Mouse (Mus musculus) intestine, postnatal 0 days (tissue): ENCODE measurements at regions not wholly inside any gene's neighbourhood (a gene's known extent, or its start where the extent isn't known, plus 50 kb on each side); places are given as distances from the start of the nearest gene placed in this dataset.

Source experiments
- ATAC-seq: fragments of 200-750 bp; cut with Nextera tagmentation; 2 replicates; pipeline ENCODE4 v1.8.0; 2017; ENCODE audit warnings: mild to moderate bottlenecking, moderate TSS enrichment, moderate library complexity
- H3K27ac ChIP-seq: fragments of 300-500 bp; sonication (generic); 2 replicates; pipeline ENCODE4 v1.5.1; 2014; ENCODE audit warnings: mild to moderate bottlenecking, low read depth, low read length, moderate library complexity
- H3K27me3 ChIP-seq: fragments of 300-500 bp; sonication (generic); replicated peaks from 2 replicates; pipeline ENCODE4 v1.6.1; 2014; ENCODE audit warnings: low read length, mixed read lengths; ENCODE audit not compliant: control insufficient read depth, insufficient read depth
- H3K36me3 ChIP-seq: fragments of 300-500 bp; sonication (generic); 2 replicates; pipeline ENCODE4 v1.6.1; 2014; ENCODE audit warnings: mild to moderate bottlenecking, moderate library complexity; ENCODE audit not compliant: control insufficient read depth, insufficient read depth
- H3K4me1 ChIP-seq: fragments of 300-500 bp; sonication (generic); replicated peaks from 2 replicates; pipeline ENCODE4 v1.6.1; 2014; ENCODE audit warnings: antibody characterized with exemption, low read length, mixed read lengths; ENCODE audit not compliant: control insufficient read depth, insufficient read depth
- H3K4me2 ChIP-seq: fragments of 300-500 bp; sonication (generic); replicated peaks from 2 replicates; pipeline ENCODE4 v1.6.1; 2014; ENCODE audit warnings: low read depth, mild to moderate bottlenecking, moderate library complexity
- H3K4me3 ChIP-seq: fragments of 300-500 bp; sonication (generic); 2 replicates; pipeline ENCODE4 v1.5.1; 2014; ENCODE audit warnings: low read depth, low read length
- H3K9ac ChIP-seq: fragments of 300-500 bp; sonication (generic); 2 replicates; pipeline ENCODE4 v1.6.1; 2014; ENCODE audit warnings: mild to moderate bottlenecking, low read depth, low read length
- H3K9me3 ChIP-seq: fragments of 300-500 bp; sonication (generic); 2 replicates; pipeline ENCODE4 v1.6.1; 2016; ENCODE audit warnings: mixed run types; ENCODE audit not compliant: control insufficient read depth
- CTCF ChIP-seq: sonication (generic); IDR thresholded peaks from 2 replicates; pipeline ENCODE4 v1.5.1; 2016; ENCODE audit warnings: low read depth, mild to moderate bottlenecking, control low read depth, antibody characterized with exemption, moderate library complexity
- WGBS: fragments of 180-500 bp; shearing (Covaris S2); extraction: QIAGEN DNeasy Blood & Tissue Kit; methylation state at CpG from one replicate; pipeline ENCODE4 v1.1.7; 2014; 5-methylcytosine and 5-hydroxymethylcytosine counted together

GRCm38 (mm10) chr3:39609937-39610336, 723.2 kb downstream of the Fat4 start:
- 81% methylated on average over 3 of the region's 3 CpGs for WGBS
- Histone ChIP-seq H3K4me2 (no peak overlapping the region), H3K4me3 (no peak overlapping the region), H3K27ac (no peak overlapping the region), H3K9ac (no peak overlapping the region), H3K27me3 (no peaks in the 10 kb centered on the region), H3K36me3 (no peaks in the 10 kb centered on the region), H3K9me3 (no peaks in the 10 kb centered on the region), H3K4me1 (no peaks in the 10 kb centered on the region)
- TF ChIP-seq CTCF: no peak
- ATAC-seq: no peak

- Histone ChIP-seq H3K27me3 (no peaks in the 10 kb centered on the region), H3K4me1 (no peaks in the 10 kb centered on the region), H3K4me2 (no peak overlapping the region), H3K4me3 (no peak overlapping the region), H3K36me3 (no peaks in the 10 kb centered on the region), H3K9me3 (no peaks in the 10 kb centered on the region), H3K9ac (no peak overlapping the region), H3K27ac (no peak overlapping the region)
- no peak for ATAC-seq
- WGBS: 43% methylated on average over 7 of the region's 7 CpGs
- no peak for TF ChIP-seq CTCF
These were observed 725.7 kb downstream of the Fat4 start for GRCm38 (mm10) chr3:39612408-39612807.

GRCm38 (mm10) chr3:39637924-39638323, 751.2 kb downstream of the Fat4 start:
- no peaks in the 10 kb centered on the region for H3K9me3 ChIP-seq
- WGBS: 53% methylated on average over 5 of the region's 5 CpGs
- no peak overlapping the region for H3K4me3 ChIP-seq
- no peak overlapping the region for H3K27ac ChIP-seq
- no peak overlapping the region for H3K9ac ChIP-seq
- H3K4me1 ChIP-seq: no peaks in the 10 kb centered on the region
- no peaks in the 10 kb centered on the region for H3K36me3 ChIP-seq
- TF ChIP-seq CTCF: no peak
- no peaks in the 10 kb centered on the region for H3K27me3 ChIP-seq
- H3K4me2 ChIP-seq: no peak overlapping the region
- no peak for ATAC-seq

GRCm38 (mm10) chr3:39643194-39643593, 756.5 kb downstream of the Fat4 start:
- ATAC-seq: no peak
- no peaks in the 10 kb centered on the region for H3K36me3 ChIP-seq
- no peak overlapping the region for H3K4me3 ChIP-seq
- H3K27ac ChIP-seq: no peak overlapping the region
- no peak for TF ChIP-seq CTCF
- H3K4me1 ChIP-seq: no peaks in the 10 kb centered on the region
- no peaks in the 10 kb centered on the region for H3K9me3 ChIP-seq
- no peaks in the 10 kb centered on the region for H3K27me3 ChIP-seq
- H3K9ac ChIP-seq: no peak overlapping the region
- WGBS: 81% methylated on average over 3 of the region's 3 CpGs
- H3K4me2 ChIP-seq: no peak overlapping the region

GRCm38 (mm10) chr3:39666817-39667216, 780.1 kb downstream of the Fat4 start:
- no peak overlapping the region for H3K9ac ChIP-seq
- H3K36me3 ChIP-seq: no peaks in the 10 kb centered on the region
- H3K4me2 ChIP-seq: no peak overlapping the region
- no peak overlapping the region for H3K4me3 ChIP-seq
- H3K9me3 ChIP-seq: no peaks in the 10 kb centered on the region
- no peak for TF ChIP-seq CTCF
- 65% methylated on average over 3 of the region's 3 CpGs for WGBS
- H3K27me3 ChIP-seq: no peaks in the 10 kb centered on the region
- no peak for ATAC-seq
- H3K27ac ChIP-seq: no peak overlapping the region
- no peaks in the 10 kb centered on the region for H3K4me1 ChIP-seq

GRCm38 (mm10) chr3:39669145-39669544, 782.4 kb downstream of the Fat4 start:
- Histone ChIP-seq H3K4me3 (no peak overlapping the region), H3K27me3 (no peaks in the 10 kb centered on the region), H3K9me3 (no peaks in the 10 kb centered on the region), H3K9ac (no peak overlapping the region), H3K36me3 (no peaks in the 10 kb centered on the region), H3K4me1 (no peaks in the 10 kb centered on the region), H3K4me2 (no peak overlapping the region), H3K27ac (no peak overlapping the region)
- no peak for ATAC-seq
- TF ChIP-seq CTCF: no peak
- 77% methylated on average over 1 of the region's 1 CpGs for WGBS

GRCm38 (mm10) chr3:39673997-39674396, 787.3 kb downstream of the Fat4 start:
- no peak for TF ChIP-seq CTCF
- WGBS: 89% methylated on average over 7 of the region's 7 CpGs
- no peaks in the 10 kb centered on the region for H3K27me3 ChIP-seq

More at GRCm38 (mm10) chr3:39673997-39674396, 787.3 kb downstream of the Fat4 start:
- H3K9me3 ChIP-seq: no peaks in the 10 kb centered on the region
- no peak overlapping the region for H3K4me3 ChIP-seq
- H3K4me2 ChIP-seq: no peak overlapping the region
- no peak for ATAC-seq
- no peaks in the 10 kb centered on the region for H3K4me1 ChIP-seq
- H3K27ac ChIP-seq: no peak overlapping the region
- H3K9ac ChIP-seq: no peak overlapping the region
- no peaks in the 10 kb centered on the region for H3K36me3 ChIP-seq
